Mouse (Mus musculus) CH12.LX (cell line): ENCODE measurements around the gene Runx3. TPM values are rescaled to one million over a fixed set of nuclear protein-coding genes. Genes with fewer than 3 reads are reported as not detected.
A peak's percentile ranks its signal among the peaks of the same experiment; 100 is the strongest.

Source experiments
- DNase-seq: peaks from one replicate; pipeline ENCODE4 v3.0.0-alpha.2; 2013; ENCODE audit errors: extremely low read depth
- H3K27ac ChIP-seq: 2 replicates; pipeline ENCODE4 v1.5.1; 2012; ENCODE audit warnings: low read depth, mild to moderate bottlenecking, control low read depth, moderate library complexity; ENCODE audit not compliant: insufficient read depth
- H3K27me3 ChIP-seq: replicated peaks from 2 replicates; pipeline ENCODE3; 2012; ENCODE audit warnings: inconsistent platforms
- H3K36me3 ChIP-seq, 2 experiments: replicated peaks in 1 of 2; 2 replicates each; pipeline versions ENCODE3 to v1.6.1; 2012; ENCODE audit warnings: inconsistent platforms in 1 of 2, low read length in 1 of 2, mild to moderate bottlenecking in 1 of 2, mixed read lengths in 1 of 2, moderate library complexity in 1 of 2; ENCODE audit not compliant: control insufficient read depth in 1 of 2, insufficient read depth in 1 of 2
- H3K4me1 ChIP-seq, 2 experiments: 2 replicates each; pipeline ENCODE4 v1.6.1; 2012; ENCODE audit warnings: inconsistent platforms in 1 of 2, moderate library complexity in 1 of 2; ENCODE audit not compliant: insufficient read depth in 2 of 2, control insufficient read depth in 1 of 2
- H3K4me2 ChIP-seq: 2 replicates; pipeline ENCODE4 v1.6.1; 2012; ENCODE audit warnings: low read depth, mild to moderate bottlenecking, control low read depth; ENCODE audit not compliant: poor library complexity, insufficient read depth, severe bottlenecking
- H3K4me3 ChIP-seq, 3 experiments: fragments of 150-350 bp in 1 of 3; sonication (generic) in 1 of 3; replicated peaks in 1 of 3; 2 replicates each; pipeline versions ENCODE3 to v1.5.1; 2011 to 2012; ENCODE audit warnings: low read depth in 2 of 3, low read length in 2 of 3, mild to moderate bottlenecking in 2 of 3, moderate library complexity in 2 of 3, control low read depth in 1 of 3, improper control_type of control experiment in 1 of 3, inconsistent platforms in 1 of 3, mixed read lengths in 1 of 3; ENCODE audit not compliant: poor library complexity in 1 of 3
- H3K79me2 ChIP-seq: replicated peaks from 2 replicates; pipeline ENCODE4 v1.6.1; 2012; ENCODE audit warnings: mild to moderate bottlenecking, moderate library complexity; ENCODE audit not compliant: control insufficient read depth, poor library complexity, insufficient read depth, severe bottlenecking; ENCODE audit errors: extremely low read depth
- H3K9ac ChIP-seq: 2 replicates; pipeline ENCODE4 v1.6.1; 2012; ENCODE audit warnings: low read depth, mild to moderate bottlenecking, control low read depth, moderate library complexity; ENCODE audit not compliant: insufficient read depth
- H3K9me3 ChIP-seq: replicated peaks from 2 replicates; pipeline ENCODE3; 2012; ENCODE audit warnings: low read length, inconsistent platforms, mixed read lengths
- BHLHE40 ChIP-seq: IDR thresholded peaks from 2 replicates; pipeline ENCODE4 v1.6.1; 2011; ENCODE audit warnings: mild to moderate bottlenecking, low read depth, low read length, improper control_type of control experiment
- CHD1 ChIP-seq: IDR thresholded peaks from 2 replicates; pipeline ENCODE4 v1.6.1; 2012; ENCODE audit warnings: low read depth, low read length, improper control_type of control experiment, inconsistent platforms
- CHD2 ChIP-seq: IDR thresholded peaks from 2 replicates; pipeline ENCODE4 v1.6.1; 2011; ENCODE audit warnings: low read length, improper control_type of control experiment
- E2F4 ChIP-seq: IDR thresholded peaks from 2 replicates; pipeline ENCODE4 v1.6.1; 2011; ENCODE audit warnings: low read depth, low read length, improper control_type of control experiment; ENCODE audit not compliant: insufficient replicate concordance
- ELF1 ChIP-seq: IDR thresholded peaks from 2 replicates; pipeline ENCODE4 v1.6.1; 2014; ENCODE audit warnings: low read depth, mild to moderate bottlenecking, inconsistent platforms, low read length, improper control_type of control experiment
- EP300 ChIP-seq: IDR thresholded peaks from 2 replicates; pipeline ENCODE4 v1.6.1; 2011; ENCODE audit warnings: low read length, improper control_type of control experiment
- GABPA ChIP-seq: IDR thresholded peaks from 2 replicates; pipeline ENCODE4 v1.6.1; 2012; ENCODE audit warnings: low read depth, low read length, improper control_type of control experiment, inconsistent platforms; ENCODE audit not compliant: insufficient replicate concordance
- HCFC1 ChIP-seq: IDR thresholded peaks from 2 replicates; pipeline ENCODE4 v1.6.1; 2012; ENCODE audit warnings: low read depth, mild to moderate bottlenecking, inconsistent platforms, low read length, improper control_type of control experiment
- IRF4 ChIP-seq: IDR thresholded peaks from 2 replicates; pipeline ENCODE4 v1.6.1; 2014; ENCODE audit warnings: low read depth, mild to moderate bottlenecking, inconsistent platforms, low read length, improper control_type of control experiment
- JUN ChIP-seq: IDR thresholded peaks from 2 replicates; pipeline ENCODE4 v1.6.1; 2011; ENCODE audit warnings: low read depth, mild to moderate bottlenecking, low read length, improper control_type of control experiment, moderate library complexity; ENCODE audit not compliant: insufficient read depth
- JUND ChIP-seq: conservative IDR thresholded peaks from 2 replicates; pipeline ENCODE4 v1.6.1; 2011; ENCODE audit warnings: low read depth, low read length, improper control_type of control experiment
- KAT2A ChIP-seq: IDR thresholded peaks from 2 replicates; pipeline ENCODE4 v1.6.1; 2012; ENCODE audit warnings: low read length, improper control_type of control experiment, inconsistent platforms; ENCODE audit not compliant: insufficient replicate concordance
- MAFK ChIP-seq: IDR thresholded peaks from 2 replicates; pipeline ENCODE4 v1.6.1; 2011; ENCODE audit warnings: low read length, improper control_type of control experiment; ENCODE audit not compliant: insufficient replicate concordance
- MAX ChIP-seq: IDR thresholded peaks from 2 replicates; pipeline ENCODE4 v1.6.1; 2011; ENCODE audit warnings: low read length, improper control_type of control experiment
- MAZ ChIP-seq: IDR thresholded peaks from 2 replicates; pipeline ENCODE4 v1.6.1; 2012; ENCODE audit warnings: low read depth, mild to moderate bottlenecking, inconsistent platforms, low read length, improper control_type of control experiment, moderate library complexity
- MXI1 ChIP-seq: IDR thresholded peaks from 2 replicates; pipeline ENCODE4 v1.6.1; 2011; ENCODE audit warnings: mild to moderate bottlenecking, low read depth, low read length, improper control_type of control experiment
- NELFE ChIP-seq: IDR thresholded peaks from 2 replicates; pipeline ENCODE4 v1.6.1; 2011; ENCODE audit warnings: low read depth, low read length, improper control_type of control experiment
- NRF1 ChIP-seq: IDR thresholded peaks from 2 replicates; pipeline ENCODE4 v1.6.1; 2014; ENCODE audit warnings: low read depth, mild to moderate bottlenecking, inconsistent platforms, low read length, improper control_type of control experiment, moderate library complexity
- PAX5 ChIP-seq: IDR thresholded peaks from 2 replicates; pipeline ENCODE4 v1.6.1; 2012; ENCODE audit warnings: low read length, inconsistent platforms, mixed read lengths
- POLR2A ChIP-seq: IDR thresholded peaks from 2 replicates; pipeline ENCODE4 v1.6.1; 2011; ENCODE audit warnings: low read depth, mild to moderate bottlenecking, improper control_type of control experiment, low read length
- SIN3A ChIP-seq: IDR thresholded peaks from 2 replicates; pipeline ENCODE4 v1.6.1; 2012; ENCODE audit warnings: low read length, improper control_type of control experiment, inconsistent platforms
- TBP ChIP-seq: conservative IDR thresholded peaks from 2 replicates; pipeline ENCODE4 v1.6.1; 2011; ENCODE audit warnings: low read depth, low read length, improper control_type of control experiment
- TCF12 ChIP-seq: IDR thresholded peaks from 2 replicates; pipeline ENCODE4 v1.6.1; 2014; ENCODE audit warnings: low read depth, mild to moderate bottlenecking, inconsistent platforms, low read length, improper control_type of control experiment
- UBTF ChIP-seq: IDR thresholded peaks from 2 replicates; pipeline ENCODE4 v1.6.1; 2012; ENCODE audit warnings: low read depth, mild to moderate bottlenecking, inconsistent platforms, low read length, improper control_type of control experiment, moderate library complexity
- USF2 ChIP-seq: conservative IDR thresholded peaks from 2 replicates; pipeline ENCODE4 v1.6.1; 2011; ENCODE audit warnings: low read depth, low read length, improper control_type of control experiment
- ZKSCAN1 ChIP-seq: IDR thresholded peaks from 2 replicates; pipeline ENCODE4 v1.6.1; 2012; ENCODE audit warnings: low read depth, inconsistent platforms, low read length, improper control_type of control experiment, borderline replicate concordance
- ZMIZ1 ChIP-seq: IDR thresholded peaks from 2 replicates; pipeline ENCODE4 v1.6.1; 2012; ENCODE audit warnings: low read depth, mild to moderate bottlenecking, inconsistent platforms, low read length, improper control_type of control experiment
- dilution Hi-C: fragments of 300-500 bp; cut with MboI; formaldehyde crosslinking; loops from 2 replicates; pipeline ENCODE4 v1.14.3; 2020; ENCODE audit warnings: low sequenced_read_pairs; ENCODE audit not compliant: extremely low pct_unique_long_range_greater_than_20kb, extremely low pct_ligation_motif_present
- in situ Hi-C: fragments of 300-500 bp; cut with MboI; formaldehyde crosslinking; loops from 3 replicates; pipeline ENCODE4 v1.14.3; 2019; ENCODE audit warnings: low sequenced_read_pairs, low pct_ligation_motif_present, low pct_unique_long_range_greater_than_20kb, mixed read lengths
- polyA plus RNA-seq: library from polyadenylated mRNA; unstranded; fragments of >175 nt; gene quantifications from 2 replicates; pipeline ENCODE4 v1.2.1, GENCODE M21; 2012; ENCODE audit warnings: low read depth; ENCODE audit not compliant: insufficient read length
- total RNA-seq, 2 experiments: library from RNA; depleted of rRNA; stranded (reverse); fragments of 300-350 nt in 1 of 2; fragments of >200 nt in 1 of 2; gene quantifications; 2 replicates each; pipeline ENCODE4 v1.2.3; 2012 to 2014

The Runx3 gene
- total and polyA plus RNA-seq, 3 experiments, result 5.0 to 61.1 (median 19.7) TPM

- TF ChIP-seq HCFC1, result 0 out of 2 replicates have a peak, but pooled peaks have one; percentile 20
- peak; percentile 59 for TF ChIP-seq MXI1
- TF ChIP-seq TCF12, result peak; percentile 70; the same call in 1 of the 2 replicates
- peak; percentile 45; the same call in 1 of the 2 replicates for TF ChIP-seq ELF1
- TF ChIP-seq CHD2, result 0 out of 2 replicates have a peak, but pooled peaks have one; percentile 38
- 0 out of 2 replicates have a peak, but pooled peaks have one; percentile 74 for TF ChIP-seq MAZ
- no peak for TF ChIP-seq NELFE
- 0 out of 2 replicates have a peak, but pooled peaks have one; percentile 63 for TF ChIP-seq UBTF
- TF ChIP-seq IRF4, result peak; percentile 57
- TF ChIP-seq JUND, result peak; percentile 68
- TF ChIP-seq JUN, result peak; percentile 65; the same call in 1 of the 2 replicates
Observed at GRCm38 (mm10) chr4:135161441-135161840, 41.0 kb downstream of the Runx3 start (continued).

GRCm38 (mm10) chr4:135165761-135166160 is 45.3 kb downstream of the Runx3 start:
- no peak for TF ChIP-seq UBTF
- TF ChIP-seq PAX5, result no peak
- TF ChIP-seq EP300, result no peak
- no peak for TF ChIP-seq POLR2A
- TF ChIP-seq E2F4, result no peak
- no peak for TF ChIP-seq CHD1
- no peak for TF ChIP-seq JUND
- H3K4me2 ChIP-seq, result no peak overlapping the region
- no peak overlapping the region for H3K27ac ChIP-seq
- in situ Hi-C loops (no loop called here), dilution Hi-C loops (no loop called here)
- H3K79me2 ChIP-seq, result peaks cover 18% of the 10 kb centered on the region
- peaks cover 8 to 43% of the 10 kb centered on the region in 2 experiments for H3K4me1 ChIP-seq
- H3K9ac ChIP-seq, result no peak overlapping the region
- H3K27me3 ChIP-seq, result no peaks in the 10 kb centered on the region
- H3K36me3 ChIP-seq, result peaks cover 74 to 90% of the 10 kb centered on the region in 2 experiments
- DNase-seq, result no peak
- no peak overlapping the region for H3K4me3 ChIP-seq
- H3K9me3 ChIP-seq, result no peaks in the 10 kb centered on the region

DNA sequence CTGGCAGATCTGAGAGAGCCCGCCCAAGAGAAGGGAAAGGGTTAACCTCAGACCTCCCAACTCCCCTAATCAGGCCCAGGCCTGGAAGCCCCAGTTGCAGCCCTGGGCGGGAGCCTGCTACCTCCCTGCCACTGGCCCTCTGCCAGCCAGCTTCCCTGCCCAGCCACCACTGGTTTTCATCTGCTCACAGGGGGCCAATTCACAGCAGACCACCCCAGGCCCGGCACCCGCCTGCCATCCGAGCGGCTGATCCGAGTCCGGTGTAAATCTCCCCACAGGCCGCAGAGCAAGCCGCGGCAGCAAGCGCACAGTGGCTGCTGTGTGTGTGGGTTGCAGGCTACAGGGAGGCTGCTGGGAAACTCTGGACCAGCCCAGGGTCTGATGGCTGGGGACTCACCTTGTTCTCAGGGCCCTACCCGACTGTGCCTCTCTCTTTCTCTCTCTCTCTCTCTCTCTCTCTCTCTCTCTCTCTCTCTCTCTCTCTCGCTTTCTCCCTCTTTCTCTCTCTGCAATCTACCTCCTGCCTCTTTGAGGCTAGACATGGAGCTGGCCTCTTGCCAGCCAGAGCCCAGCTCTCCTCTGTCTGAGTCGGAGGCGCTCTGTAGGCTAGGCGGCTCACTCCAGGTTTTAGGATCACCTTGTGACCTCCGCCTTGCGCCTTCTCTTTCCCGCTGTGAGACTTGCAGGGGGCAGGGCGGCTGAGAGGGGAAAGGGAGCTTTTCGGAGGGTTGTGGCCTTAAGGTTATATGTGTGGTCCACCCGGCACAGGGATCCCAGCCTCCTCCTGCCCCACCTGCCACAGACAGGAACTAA is 46.2 kb downstream of the Runx3 start:
- Histone ChIP-seq H3K9ac (no peak overlapping the region), H3K9me3 (no peaks in the 10 kb centered on the region), H3K79me2 (peaks cover 15% of the 10 kb centered on the region), H3K4me2 (no peak overlapping the region), H3K36me3 (peaks cover 83 to 96% of the 10 kb centered on the region in 2 experiments), H3K27me3 (no peaks in the 10 kb centered on the region), H3K27ac (no peak overlapping the region), H3K4me1 (peaks cover 3 to 34% of the 10 kb centered on the region in 2 experiments), H3K4me3 (no peak overlapping the region)
- dilution Hi-C loops, result no loop called here
- no peak for DNase-seq
- in situ Hi-C loops, result no loop called here
- TF ChIP-seq USF2, result no peak
- no peak for TF ChIP-seq NRF1
- TF ChIP-seq CHD2, result no peak
- no peak for TF ChIP-seq MAX
- TF ChIP-seq SIN3A, result no peak
- TF ChIP-seq KAT2A, result no peak
- TF ChIP-seq MAFK, result no peak
- no peak for TF ChIP-seq GABPA
- TF ChIP-seq ZKSCAN1, result no peak
- no peak for TF ChIP-seq TCF12
- no peak for TF ChIP-seq ZMIZ1
- TF ChIP-seq JUND, result no peak
- TF ChIP-seq UBTF, result no peak
- TF ChIP-seq E2F4, result no peak
- no peak for TF ChIP-seq HCFC1
- no peak for TF ChIP-seq TBP
- no peak for TF ChIP-seq BHLHE40
